Mouse (Mus musculus): ENCODE data around the gene Tnnt3.
A peak's percentile ranks its signal among the peaks of the same experiment; 100 is the strongest.

Gene Tnnt3

GRCm38 (mm10) chr7:142476795-142477452 lies 21.7 kb upstream of the Tnnt3 start:
- peak; percentile 85 to 86 for DNase-seq

- no peak for DNase-seq
These were observed 20.6 kb upstream of the Tnnt3 start for GRCm38 (mm10) chr7:142478001-142478400.

- no peak for DNase-seq
These were observed 20.1 kb upstream of the Tnnt3 start for GRCm38 (mm10) chr7:142478574-142478973.

GRCm38 (mm10) chr7:142479307-142479706 lies 19.3 kb upstream of the Tnnt3 start:
- no peak for DNase-seq

- DNase-seq = no peak
These were observed 18.8 kb upstream of the Tnnt3 start for GRCm38 (mm10) chr7:142479886-142480285.

- DNase-seq = no peak
These were observed 18.0 kb upstream of the Tnnt3 start for GRCm38 (mm10) chr7:142480661-142481060.

- DNase-seq = peak; percentile 76 to 83
These were observed 17.5 kb upstream of the Tnnt3 start for GRCm38 (mm10) chr7:142481186-142481567.

- peak; percentile 38 to 47 for DNase-seq
These were observed 16.9 kb upstream of the Tnnt3 start for GRCm38 (mm10) chr7:142481568-142482255.

GRCm38 (mm10) chr7:142482256-142482609 lies 16.4 kb upstream of the Tnnt3 start:
- DNase-seq = peak in 1 of 2 experiments; percentile 47

- DNase-seq = no peak
These were observed 15.5 kb upstream of the Tnnt3 start for GRCm38 (mm10) chr7:142483136-142483535.

GRCm38 (mm10) chr7:142484780-142485179 lies 13.9 kb upstream of the Tnnt3 start:
- no peak for DNase-seq

- no peak for DNase-seq
These were observed 11.9 kb upstream of the Tnnt3 start for GRCm38 (mm10) chr7:142486751-142487162.

GRCm38 (mm10) chr7:142487341-142487859 lies 11.2 kb upstream of the Tnnt3 start:
- DNase-seq = peak; percentile 53 to 60

- no peak for DNase-seq
These were observed 10.6 kb upstream of the Tnnt3 start for GRCm38 (mm10) chr7:142488053-142488452.

- peak; percentile 51 to 63 for DNase-seq
These were observed 5.1 kb upstream of the Tnnt3 start for GRCm38 (mm10) chr7:142493535-142493934.

GRCm38 (mm10) chr7:142496158-142496557 lies 2.5 kb upstream of the Tnnt3 start:
- DNase-seq = no peak

- DNase-seq = no peak
These were observed 1.8 kb upstream of the Tnnt3 start for GRCm38 (mm10) chr7:142496800-142497199.

GRCm38 (mm10) chr7:142497775-142498174 lies 861 bp upstream of the Tnnt3 start:
- DNase-seq = no peak

- no peak for DNase-seq
These were observed 530 bp downstream of the Tnnt3 start for GRCm38 (mm10) chr7:142499010-142499721.

GRCm38 (mm10) chr7:142500032-142500431 lies 1.4 kb downstream of the Tnnt3 start:
- no peak for DNase-seq

- no peak for DNase-seq
These were observed 4.6 kb downstream of the Tnnt3 start for GRCm38 (mm10) chr7:142503206-142503605.

GRCm38 (mm10) chr7:142505942-142506341 lies 7.3 kb downstream of the Tnnt3 start:
- peak; percentile 37 to 46 for DNase-seq

GRCm38 (mm10) chr7:142506501-142506900 lies 7.9 kb downstream of the Tnnt3 start:
- DNase-seq = peak; percentile 46 to 51

- DNase-seq = no peak
These were observed 8.8 kb downstream of the Tnnt3 start for GRCm38 (mm10) chr7:142507453-142507852.
